In the genomic region with DNA sequence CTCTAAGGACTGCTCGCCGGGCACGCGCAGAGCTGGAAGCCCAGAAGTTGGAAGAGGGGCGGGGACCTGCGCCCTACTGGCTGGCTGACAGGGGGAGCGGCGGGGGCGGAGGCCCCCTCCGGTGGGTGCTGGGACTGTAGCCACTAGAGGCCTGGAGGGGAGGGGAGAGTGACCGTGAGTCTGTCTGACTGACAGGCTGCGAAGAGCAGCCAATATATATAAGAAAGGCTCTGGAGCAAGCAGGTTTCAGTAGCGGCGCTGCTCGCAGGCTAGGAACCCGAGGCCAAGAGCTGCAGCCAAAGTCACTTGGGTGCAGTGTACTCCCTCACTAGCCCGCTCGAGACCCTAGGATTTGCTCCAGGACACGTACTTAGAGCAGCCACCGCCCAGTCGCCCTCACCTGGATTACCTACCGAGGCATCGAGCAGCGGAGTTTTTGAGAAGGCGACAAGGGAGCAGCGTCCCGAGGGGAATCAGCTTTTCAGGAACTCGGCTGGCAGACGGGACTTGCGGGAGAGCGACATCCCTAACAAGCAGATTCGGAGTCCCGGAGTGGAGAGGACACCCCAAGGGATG, we compare ENCODE assay signal across 8 mouse cellular contexts. TPM values are rescaled to one million over a fixed set of nuclear protein-coding genes. Genes with fewer than 3 reads are reported as not detected.
DNase-seq lines count a peak whose midpoint lies in the region; ATAC-seq and TF ChIP-seq lines count a peak whose summit lies in the region.

Gene Dll4 (plus strand): TSS at position 217 of the 576 bp plus-strand sequence.

- TF ChIP-seq CTCF in forebrain, postnatal 0 days (IDR thresholded peaks at IDR 0.05; ENCODE audit: low read depth): peak; percentile 24
- TF ChIP-seq CTCF in hindbrain, postnatal 0 days (IDR thresholded peaks at IDR 0.05; ENCODE audit: low read depth): no peak

- no peak within 1 kb of the TSS for H3K27ac ChIP-seq in forebrain, postnatal 0 days (ENCODE audit: low read depth, low read length)
- no peak within 1 kb of the TSS for H3K27ac ChIP-seq in hindbrain, postnatal 0 days
- H3K27ac ChIP-seq in liver, embryonic 12.5 days: no peak within 1 kb of the TSS; the same call in 1 of the 2 replicates

- no peak for DNase-seq in frontal cortex, postnatal 10 days (ENCODE audit: low spot score in 2 of 2)
- DNase-seq in adrenal gland, adult 2 months: peak; percentile 79
- peak; percentile 37 for DNase-seq in forebrain, postnatal 0 days
- DNase-seq in hindbrain, postnatal 0 days (ENCODE audit: low spot score): peak; percentile 47
- peak; percentile 61 for DNase-seq in neural tube, embryonic 10.5 days (ENCODE audit: extremely low spot score, low spot score)
- no peak for DNase-seq in left cerebral cortex, adult 11 months (ENCODE audit: low spot score)

- no peaks in the 10 kb centered on the region for H3K9me3 ChIP-seq in forebrain, postnatal 0 days (ENCODE audit: low read length)
- no peaks in the 10 kb centered on the region for H3K9me3 ChIP-seq in hindbrain, postnatal 0 days (ENCODE audit: low read length)
- H3K9me3 ChIP-seq in liver, embryonic 12.5 days (replicated peaks): no peaks in the 10 kb centered on the region

- ATAC-seq in frontal cortex, adult (ENCODE audit: low TSS enrichment): peak; percentile 8; the same call in 1 of the 2 replicates
- ATAC-seq in forebrain, postnatal 0 days: peak; percentile 10
- no peak for ATAC-seq in hindbrain, postnatal 0 days
- peak; percentile 16; the same call in 1 of the 2 replicates for ATAC-seq in liver, embryonic 12.5 days

- peak within 1 kb of the TSS; percentile 50 for H3K4me3 ChIP-seq in forebrain, postnatal 0 days (ENCODE audit: low read depth, low read length)
- peak within 1 kb of the TSS; percentile 55 for H3K4me3 ChIP-seq in hindbrain, postnatal 0 days (ENCODE audit: low read length)
- H3K4me3 ChIP-seq in liver, embryonic 12.5 days: peak within 1 kb of the TSS; percentile 53

- WGBS in forebrain, postnatal 0 days: 3% methylated on average over 32 of the region's 33 CpGs
- WGBS in hindbrain, postnatal 0 days: under 1% methylated on average over 33 of the region's 33 CpGs
- under 1% methylated on average over 33 of the region's 33 CpGs for WGBS in liver, embryonic 12.5 days (ENCODE audit: insufficient replicate concordance)

- peak within 1 kb of the TSS; percentile 79 for H3K4me2 ChIP-seq in forebrain, postnatal 0 days (ENCODE audit: low read depth)
- peak within 1 kb of the TSS; percentile 98 for H3K4me2 ChIP-seq in hindbrain, postnatal 0 days (ENCODE audit: low read depth, low read length)
- H3K4me2 ChIP-seq in liver, embryonic 12.5 days: peak within 1 kb of the TSS; percentile 72

- H3K36me3 ChIP-seq in forebrain, postnatal 0 days (ENCODE audit: insufficient read depth): no peaks in the 10 kb centered on the region
- H3K36me3 ChIP-seq in hindbrain, postnatal 0 days (ENCODE audit: insufficient read depth, low read length): no peaks in the 10 kb centered on the region
- no peaks in the 10 kb centered on the region for H3K36me3 ChIP-seq in liver, embryonic 12.5 days

- peak within 1 kb of the TSS; percentile 29 for H3K9ac ChIP-seq in forebrain, postnatal 0 days
- H3K9ac ChIP-seq in hindbrain, postnatal 0 days (replicated peaks; ENCODE audit: low read length): peak within 1 kb of the TSS; percentile 46
- H3K9ac ChIP-seq in liver, embryonic 12.5 days: peak within 1 kb of the TSS; percentile 30

- H3K4me1 ChIP-seq in forebrain, postnatal 0 days (ENCODE audit: insufficient read depth): peaks cover 21% of the 10 kb centered on the region
- H3K4me1 ChIP-seq in hindbrain, postnatal 0 days (ENCODE audit: insufficient read depth, low read length): peaks cover 32% of the 10 kb centered on the region
- H3K4me1 ChIP-seq in liver, embryonic 12.5 days: peaks cover 65% of the 10 kb centered on the region

- H3K27me3 ChIP-seq in forebrain, postnatal 0 days (ENCODE audit: insufficient read depth, low read length): peaks cover 47% of the 10 kb centered on the region
- H3K27me3 ChIP-seq in hindbrain, postnatal 0 days (ENCODE audit: insufficient read depth, low read length): peaks cover 39% of the 10 kb centered on the region
- peaks cover 100% of the 10 kb centered on the region for H3K27me3 ChIP-seq in liver, embryonic 12.5 days (replicated peaks)

RNA-seq across cellular contexts. Expression of gene Dll4, which starts in this region (rescaled TPM):
- total RNA-seq in adrenal gland, adult 2 months (2021): 1 to 10 TPM; 5.8 to 9.8 TPM
- 14.9 and 16.0 TPM in 2 replicates for polyA plus RNA-seq in adrenal gland, adult 2 months (2012; rRNA removed)
- 2.8 and 3.7 TPM in 2 replicates for total RNA-seq in forebrain, postnatal 0 days (2014; rRNA removed)
- 2.3 and 2.4 TPM in 2 replicates for polyA plus RNA-seq in forebrain, postnatal 0 days (2015; fragmentation: Nextera tagmentation; extraction: Ambion mirVana)
- 4.2 and 4.3 TPM in 2 replicates for total RNA-seq in hindbrain, postnatal 0 days (2014; rRNA removed)
- 2.4 and 2.6 TPM in 2 replicates for polyA plus RNA-seq in hindbrain, postnatal 0 days (2015; fragmentation: Nextera tagmentation; extraction: Ambion mirVana)
- polyA plus RNA-seq in liver, embryonic 12.5 days (2016; fragmentation: Nextera tagmentation; extraction: Ambion mirVana): 3.0 and 3.1 TPM in 2 replicates

Comparison
In these comparisons a context has a peak if more than half of its experiments do, and no peak if none do; other contexts are left out.
1. DNase-seq: peak in adrenal gland, adult 2 months (single experiment), forebrain, postnatal 0 days (single experiment), hindbrain, postnatal 0 days (single experiment) and neural tube, embryonic 10.5 days (single experiment); none in frontal cortex, postnatal 10 days (0 of 2) and left cerebral cortex, adult 11 months (single experiment).
2. Peak in every context shown above with its lines, with median percentiles within 50 percentile points of each other: H3K4me2 ChIP-seq, H3K4me3 ChIP-seq and H3K9ac ChIP-seq.